Mouse (Mus musculus): ENCODE results near the gene Atxn7l2. TPM values are rescaled to one million over a fixed set of nuclear protein-coding genes. Genes with fewer than 3 reads are reported as not detected.

Atxn7l2 gene
- polyA plus RNA-seq, 1 experiment = 0.91 TPM

- H3K27ac ChIP-seq (replicated peaks; ENCODE audit: low read depth, low read length) = no peak overlapping the region
- no peak overlapping the region for H3K4me3 ChIP-seq (ENCODE audit: insufficient read depth, low read depth, low read length)
- peaks cover 3% of the 10 kb centered on the region; the same call in 1 of the 2 replicates for H3K4me1 ChIP-seq (ENCODE audit: control insufficient read depth, insufficient read depth, insufficient read length, low read length)
Measured at GRCm38 (mm10) chr3:108195941-108196590, 14.7 kb downstream of the Atxn7l2 start.

DNA sequence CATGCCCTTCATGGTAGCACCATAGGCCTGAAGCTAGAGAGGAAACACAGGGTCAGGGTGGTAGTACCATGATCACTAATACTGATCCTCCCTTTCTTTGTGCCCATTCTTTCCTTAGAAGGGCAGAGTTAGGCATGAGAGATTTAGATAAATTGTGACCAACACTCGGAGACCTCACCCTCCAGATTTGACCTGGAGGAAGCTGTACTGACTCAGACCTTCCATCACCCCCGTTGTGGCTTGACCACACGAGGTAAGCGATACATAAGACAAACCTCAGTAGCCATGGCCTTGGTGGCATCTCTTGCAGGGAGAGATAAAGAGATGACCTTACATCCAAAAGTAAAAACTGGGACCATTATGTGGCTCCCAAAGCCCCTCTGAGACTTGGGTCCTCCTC, 15.4 kb downstream of the Atxn7l2 start:
- Histone ChIP-seq H3K4me1 (ENCODE audit: control insufficient read depth, insufficient read depth, insufficient read length, low read length) (peaks cover 3% of the 10 kb centered on the region; the same call in 1 of the 2 replicates), H3K27ac (replicated peaks; ENCODE audit: low read depth, low read length) (no peak overlapping the region), H3K4me3 (ENCODE audit: insufficient read depth, low read depth, low read length) (no peak overlapping the region)

DNA sequence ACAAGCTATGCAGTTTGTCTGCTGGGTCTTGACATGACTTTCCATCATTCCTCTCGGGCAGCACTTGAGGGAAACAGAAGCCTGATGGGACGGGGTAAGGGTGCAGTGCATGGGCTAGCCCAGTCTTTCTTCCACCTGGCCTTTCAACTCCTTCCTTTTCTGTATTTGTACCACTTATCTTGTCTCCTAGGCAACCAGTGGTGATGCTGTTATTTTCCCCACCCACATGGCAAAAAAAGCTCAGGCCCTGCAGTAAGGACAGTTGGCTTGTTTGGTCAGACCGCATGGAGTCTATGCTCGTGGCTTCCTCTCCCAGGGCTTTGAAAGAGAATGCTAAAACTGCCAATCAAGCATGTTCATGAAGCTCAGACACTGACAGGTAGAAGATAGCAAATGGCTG, 17.0 kb downstream of the Atxn7l2 start:
- H3K4me1 ChIP-seq (ENCODE audit: control insufficient read depth, insufficient read depth, insufficient read length, low read length) = no peaks in the 10 kb centered on the region
- H3K4me3 ChIP-seq (ENCODE audit: insufficient read depth, low read depth, low read length) = no peak overlapping the region
- no peak overlapping the region for H3K27ac ChIP-seq (replicated peaks; ENCODE audit: low read depth, low read length)

GRCm38 (mm10) chr3:108189897-108190296, 20.8 kb downstream of the Atxn7l2 start:
- Histone ChIP-seq H3K4me1 (ENCODE audit: control insufficient read depth, insufficient read depth, insufficient read length, low read length) (0 out of 2 replicates have a peak, but pooled peaks cover 3% of the 10 kb centered on the region), H3K4me3 (ENCODE audit: insufficient read depth, low read depth, low read length) (no peak overlapping the region), H3K27ac (replicated peaks; ENCODE audit: low read depth, low read length) (no peak overlapping the region)

GRCm38 (mm10) chr3:108188716-108189490, 21.8 kb downstream of the Atxn7l2 start:
- H3K4me3 ChIP-seq (ENCODE audit: insufficient read depth, low read depth, low read length) = no peak overlapping the region

GRCm38 (mm10) chr3:108187111-108187795, 23.5 kb downstream of the Atxn7l2 start:
- H3K4me1 ChIP-seq (ENCODE audit: control insufficient read depth, insufficient read depth, insufficient read length, low read length) = 0 out of 2 replicates have a peak, but pooled peaks cover 3% of the 10 kb centered on the region
- H3K27ac ChIP-seq (replicated peaks; ENCODE audit: low read depth, low read length) = no peak overlapping the region
- peak overlapping the region; percentile 87 for H3K4me3 ChIP-seq (ENCODE audit: insufficient read depth, low read depth, low read length)

More at GRCm38 (mm10) chr3:108188716-108189490, 21.8 kb downstream of the Atxn7l2 start:
- H3K4me1 ChIP-seq (ENCODE audit: control insufficient read depth, insufficient read depth, insufficient read length, low read length) = 0 out of 2 replicates have a peak, but pooled peaks cover 3% of the 10 kb centered on the region
- H3K27ac ChIP-seq (replicated peaks; ENCODE audit: low read depth, low read length) = no peak overlapping the region

GRCm38 (mm10) chr3:108186098-108187047, 24.4 kb downstream of the Atxn7l2 start, which contains the start of gene Amigo1:
Gene Amigo1 (plus strand): TSS chr3:108186335.
- Histone ChIP-seq H3K4me1 (ENCODE audit: control insufficient read depth, insufficient read depth, insufficient read length, low read length) (0 out of 2 replicates have a peak, but pooled peaks cover 3% of the 10 kb centered on the region), H3K4me3 (ENCODE audit: insufficient read depth, low read depth, low read length) (peak within 1 kb of the TSS; percentile 87), H3K27ac (replicated peaks; ENCODE audit: low read depth, low read length) (no peak within 1 kb of the TSS)

DNA sequence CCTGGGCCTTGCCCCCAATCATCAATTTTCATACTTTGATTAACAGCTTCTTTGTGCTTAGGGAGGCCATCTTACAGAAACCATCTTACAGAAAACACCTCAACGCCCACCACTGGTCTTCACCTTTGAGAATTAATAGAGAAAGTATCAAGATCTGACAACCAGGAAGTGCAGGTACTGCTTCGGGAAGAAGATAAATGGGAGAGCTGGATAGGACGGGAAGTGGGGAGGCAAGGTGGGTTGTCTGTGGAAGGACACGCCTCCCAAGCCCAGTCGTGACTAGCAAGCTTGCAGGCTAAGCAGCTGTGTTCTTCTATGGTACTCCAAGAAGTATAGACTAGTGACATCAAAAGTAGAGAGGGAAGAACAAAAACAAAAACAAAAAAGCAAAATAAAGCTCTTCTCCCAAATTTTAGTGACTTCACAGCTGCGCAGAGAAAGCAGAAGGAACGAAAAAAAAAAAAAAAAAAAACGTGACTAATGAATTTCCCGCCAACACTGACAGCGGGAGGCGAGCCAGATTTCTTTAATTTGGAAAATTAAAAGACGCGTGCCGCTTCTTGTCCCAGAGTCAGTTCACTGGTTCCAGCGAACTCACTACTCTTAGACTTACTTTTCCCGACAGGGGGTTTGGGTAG, 25.2 kb downstream of the Atxn7l2 start:
- Histone ChIP-seq H3K4me3 (ENCODE audit: insufficient read depth, low read depth, low read length) (peak overlapping the region; percentile 87), H3K4me1 (ENCODE audit: control insufficient read depth, insufficient read depth, insufficient read length, low read length) (0 out of 2 replicates have a peak, but pooled peaks cover 3% of the 10 kb centered on the region), H3K27ac (replicated peaks; ENCODE audit: low read depth, low read length) (no peak overlapping the region)

DNA sequence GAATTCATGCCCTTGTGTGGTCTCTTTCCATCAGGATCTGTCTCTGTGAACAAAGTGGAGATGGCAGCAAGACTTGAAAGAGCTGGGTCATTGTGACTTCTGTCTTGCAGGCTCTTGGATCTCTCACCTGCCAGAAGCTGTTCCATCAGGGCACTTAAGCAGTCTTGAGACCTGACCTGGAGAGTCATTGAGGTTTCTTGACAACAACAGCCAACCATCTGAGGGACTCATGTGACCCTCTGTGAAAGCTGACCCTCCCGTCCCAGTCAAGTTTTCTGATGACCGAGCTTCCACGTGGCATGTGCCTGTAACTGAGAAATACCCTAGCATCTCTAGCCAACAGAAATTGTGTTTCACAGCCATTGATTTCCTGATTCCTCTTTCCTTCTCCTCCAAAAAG, 26.0 kb downstream of the Atxn7l2 start:
- Histone ChIP-seq H3K4me1 (ENCODE audit: control insufficient read depth, insufficient read depth, insufficient read length, low read length) (0 out of 2 replicates have a peak, but pooled peaks cover 3% of the 10 kb centered on the region), H3K27ac (replicated peaks; ENCODE audit: low read depth, low read length) (no peak overlapping the region), H3K4me3 (ENCODE audit: insufficient read depth, low read depth, low read length) (no peak overlapping the region)

- Histone ChIP-seq H3K4me3 (ENCODE audit: insufficient read depth, low read depth, low read length) (no peak overlapping the region), H3K27ac (replicated peaks; ENCODE audit: low read depth, low read length) (no peak overlapping the region), H3K4me1 (ENCODE audit: control insufficient read depth, insufficient read depth, insufficient read length, low read length) (no peaks in the 10 kb centered on the region)
Measured at GRCm38 (mm10) chr3:108180514-108180913, 30.2 kb downstream of the Atxn7l2 start.

DNA sequence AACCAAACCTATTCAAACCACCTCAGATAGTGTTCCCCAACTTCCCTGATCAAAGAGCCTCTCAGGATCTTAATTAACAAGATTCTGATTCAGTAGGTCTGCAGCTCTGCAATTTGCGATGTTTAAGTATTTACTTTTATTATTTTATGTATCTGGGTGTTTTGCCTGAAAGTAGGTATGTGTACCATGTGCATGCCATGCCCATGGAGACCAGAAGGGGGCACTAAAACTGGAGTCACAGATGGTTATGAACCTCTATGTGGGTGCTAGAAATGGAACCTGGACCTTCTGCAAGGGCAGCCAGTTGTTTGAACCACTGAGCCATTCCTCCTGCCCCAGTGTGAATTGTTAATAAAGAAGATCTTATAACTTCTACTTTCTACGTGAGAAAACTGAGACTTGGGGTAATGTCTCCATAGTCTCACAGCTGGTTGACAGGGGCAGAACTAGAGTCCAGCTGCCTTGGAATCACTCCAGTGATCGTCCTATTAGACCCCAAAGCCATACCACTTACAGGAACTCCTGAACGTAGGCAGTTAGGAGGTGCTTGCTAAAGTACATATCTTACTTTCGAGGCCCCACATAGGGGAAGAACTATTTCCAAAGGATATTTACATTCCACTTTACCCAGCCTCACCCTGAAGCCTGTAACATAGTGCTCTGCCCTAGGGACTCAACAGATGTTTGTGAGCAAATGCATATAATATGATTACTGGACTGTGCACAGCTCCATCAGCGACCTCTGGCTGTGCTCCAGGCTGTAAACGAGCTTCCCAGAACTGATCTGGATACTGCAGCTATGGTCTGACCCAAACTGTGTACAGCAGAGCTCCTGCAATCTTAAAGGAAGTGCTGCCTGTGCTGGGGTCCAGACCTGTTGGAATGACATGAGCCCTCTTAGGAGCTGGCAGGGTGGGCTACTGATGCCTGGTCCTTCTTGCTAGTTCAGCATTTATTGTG, 31.7 kb downstream of the Atxn7l2 start:
- H3K27ac ChIP-seq (replicated peaks; ENCODE audit: low read depth, low read length) = no peak overlapping the region

DNA sequence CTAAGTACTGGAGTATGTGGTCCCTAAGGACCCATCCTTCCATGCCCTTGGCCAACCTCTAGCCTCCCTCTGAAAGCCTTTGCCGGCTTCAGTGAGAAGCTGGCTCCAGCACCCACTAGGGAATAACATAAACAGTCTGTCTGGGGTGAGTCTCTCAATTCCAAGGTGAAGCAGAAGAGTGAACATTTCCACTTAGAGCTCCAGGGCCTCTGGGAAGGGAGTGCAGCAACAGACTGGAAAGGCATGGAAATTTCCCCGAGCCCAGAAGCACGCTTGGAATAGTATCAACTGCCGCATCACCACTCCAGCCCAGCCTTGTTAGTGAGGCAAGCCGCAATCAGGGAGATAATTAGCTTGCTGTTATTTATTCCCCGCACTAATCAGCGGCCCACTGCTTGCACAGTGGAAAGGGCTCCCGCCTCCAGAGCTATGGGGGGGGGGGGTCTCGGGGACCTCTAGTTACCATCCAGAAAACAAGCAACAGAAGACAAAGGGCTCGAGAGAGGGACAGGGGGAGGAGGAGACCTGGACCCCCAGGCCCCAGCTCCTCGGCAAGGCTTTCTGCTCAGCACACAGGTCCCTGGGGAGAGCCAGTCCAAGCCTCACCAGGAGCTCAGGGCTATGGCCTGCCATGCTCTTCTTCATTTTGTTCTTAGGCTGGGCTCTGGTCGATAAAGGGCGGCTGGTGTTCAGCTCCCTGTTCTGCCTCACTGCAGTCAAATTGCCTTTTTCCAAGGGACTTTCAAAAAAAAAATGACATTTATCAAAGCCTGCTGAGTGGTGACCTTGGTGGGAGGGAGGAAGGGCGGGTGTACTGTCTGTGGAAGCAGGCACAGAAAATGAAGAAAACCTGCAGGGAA, 35.8 kb downstream of the Atxn7l2 start:
- Histone ChIP-seq H3K27ac (replicated peaks; ENCODE audit: low read depth, low read length) (no peak overlapping the region), H3K4me3 (ENCODE audit: insufficient read depth, low read depth, low read length) (no peak overlapping the region), H3K4me1 (ENCODE audit: control insufficient read depth, insufficient read depth, insufficient read length, low read length) (no peaks in the 10 kb centered on the region)

More for the DNA sequence above, 31.7 kb downstream of the Atxn7l2 start:
- Histone ChIP-seq H3K4me3 (ENCODE audit: insufficient read depth, low read depth, low read length) (no peak overlapping the region), H3K4me1 (ENCODE audit: control insufficient read depth, insufficient read depth, insufficient read length, low read length) (no peaks in the 10 kb centered on the region)
